Mouse (Mus musculus) midbrain, embryonic 15.5 days (tissue): ENCODE measurements around the gene Tjp3. TPM values are rescaled to one million over a fixed set of nuclear protein-coding genes. Genes with fewer than 3 reads are reported as not detected.
A peak's percentile ranks its signal among the peaks of the same experiment; 100 is the strongest.

ENCODE experiments used
- ATAC-seq: fragments of 200-750 bp; cut with Nextera tagmentation; replicated peaks from 2 replicates; pipeline ENCODE4 v1.8.0; 2017; ENCODE audit warnings: moderate TSS enrichment
- H3K27ac ChIP-seq: fragments of 300-500 bp; sonication (generic); 2 replicates; pipeline ENCODE4 v1.5.1; 2015; ENCODE audit warnings: mild to moderate bottlenecking, inconsistent platforms
- H3K27me3 ChIP-seq: fragments of 300-500 bp; sonication (generic); replicated peaks from 2 replicates; pipeline ENCODE4 v1.6.1; 2015; ENCODE audit warnings: inconsistent platforms
- H3K36me3 ChIP-seq: fragments of 300-500 bp; sonication (generic); replicated peaks from 2 replicates; pipeline ENCODE4 v1.6.1; 2015; ENCODE audit warnings: inconsistent platforms
- H3K4me1 ChIP-seq: fragments of 300-500 bp; sonication (generic); 2 replicates; pipeline ENCODE4 v1.6.1; 2015; ENCODE audit warnings: inconsistent platforms
- H3K4me2 ChIP-seq: fragments of 300-500 bp; sonication (generic); 2 replicates; pipeline ENCODE4 v1.6.1; 2015; ENCODE audit warnings: inconsistent platforms, mild to moderate bottlenecking, moderate library complexity
- H3K4me3 ChIP-seq: fragments of 300-500 bp; sonication (generic); 2 replicates; pipeline ENCODE4 v1.5.1; 2015; ENCODE audit warnings: mild to moderate bottlenecking, inconsistent platforms
- H3K9ac ChIP-seq: fragments of 300-500 bp; sonication (generic); 2 replicates; pipeline ENCODE4 v1.6.1; 2015; ENCODE audit warnings: mild to moderate bottlenecking, inconsistent platforms
- H3K9me3 ChIP-seq: fragments of 300-500 bp; sonication (generic); 2 replicates; pipeline ENCODE4 v1.6.1; 2016; ENCODE audit warnings: inconsistent platforms
- WGBS: fragments of 180-500 bp; shearing (Covaris S2); methylation state at CpG from one replicate; pipeline ENCODE4 v1.1.7; 2015; ENCODE audit warnings: mixed read lengths; 5-methylcytosine and 5-hydroxymethylcytosine counted together
- polyA plus RNA-seq: library from polyadenylated mRNA; unstranded; fragments of >200 nt; fragmentation: Nextera tagmentation; extraction: Ambion mirVana; gene quantifications from 2 replicates; pipeline ENCODE4 v1.2.1, GENCODE M21; 2015

The Tjp3 gene
- polyA plus RNA-seq, 1 experiment from 2014 or later, result 8.0 TPM

DNA sequence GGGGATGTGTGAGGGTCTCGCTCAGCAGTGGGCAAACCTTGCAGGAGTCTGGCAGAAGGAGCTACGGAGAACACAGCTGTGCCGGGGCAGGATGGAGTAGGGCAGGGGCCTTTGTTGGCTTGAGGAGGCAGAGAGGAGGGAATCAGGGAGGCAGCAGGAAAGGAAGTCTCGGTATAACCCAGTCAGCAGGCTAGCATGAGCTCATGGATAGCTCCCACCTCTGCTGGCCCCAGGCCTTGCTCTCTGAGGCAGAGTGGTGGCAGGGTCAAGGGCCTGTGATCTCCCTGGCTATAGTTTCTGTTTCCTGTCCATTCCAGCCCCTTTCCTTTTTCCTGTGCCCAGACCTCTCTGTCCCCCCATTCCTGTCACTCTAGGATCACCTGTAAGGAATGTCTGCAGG lies 10.9 kb upstream of the Tjp3 start:
- no peak overlapping the region for H3K27ac ChIP-seq

DNA sequence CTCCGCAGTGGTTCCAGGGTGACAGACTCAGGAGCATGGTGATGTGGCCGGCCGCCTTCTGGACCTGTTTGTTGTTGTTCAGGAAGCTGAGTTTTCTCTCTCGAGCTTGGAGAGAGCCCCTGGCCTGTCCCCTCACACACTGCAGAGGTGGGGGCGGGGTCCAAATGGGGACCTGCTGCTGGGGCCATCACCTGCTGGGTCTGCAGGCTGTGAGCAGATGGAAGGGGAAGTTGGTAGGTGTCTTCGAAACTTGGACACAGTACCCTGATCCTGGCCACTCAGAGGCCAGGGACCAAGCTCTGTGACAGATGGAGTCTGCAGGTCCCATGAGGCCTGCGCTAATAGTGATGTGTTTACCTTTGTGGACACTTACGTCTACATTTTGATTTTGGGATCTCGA lies 9.9 kb upstream of the Tjp3 start:
- H3K9me3 ChIP-seq, result no peaks in the 10 kb centered on the region
- no peak for ATAC-seq
- 82% methylated on average over 9 of the region's 9 CpGs for WGBS

More for the DNA sequence above, 10.9 kb upstream of the Tjp3 start:
- H3K9ac ChIP-seq, result no peak overlapping the region
- no peak for ATAC-seq
- no peaks in the 10 kb centered on the region for H3K9me3 ChIP-seq
- H3K4me3 ChIP-seq, result no peak overlapping the region
- 66% methylated on average over 4 of the region's 4 CpGs for WGBS
- peaks cover 12% of the 10 kb centered on the region; the same call in 1 of the 2 replicates for H3K36me3 ChIP-seq
- H3K4me1 ChIP-seq, result peaks cover 17% of the 10 kb centered on the region
- H3K27me3 ChIP-seq, result no peaks in the 10 kb centered on the region
- H3K4me2 ChIP-seq, result no peak overlapping the region

DNA sequence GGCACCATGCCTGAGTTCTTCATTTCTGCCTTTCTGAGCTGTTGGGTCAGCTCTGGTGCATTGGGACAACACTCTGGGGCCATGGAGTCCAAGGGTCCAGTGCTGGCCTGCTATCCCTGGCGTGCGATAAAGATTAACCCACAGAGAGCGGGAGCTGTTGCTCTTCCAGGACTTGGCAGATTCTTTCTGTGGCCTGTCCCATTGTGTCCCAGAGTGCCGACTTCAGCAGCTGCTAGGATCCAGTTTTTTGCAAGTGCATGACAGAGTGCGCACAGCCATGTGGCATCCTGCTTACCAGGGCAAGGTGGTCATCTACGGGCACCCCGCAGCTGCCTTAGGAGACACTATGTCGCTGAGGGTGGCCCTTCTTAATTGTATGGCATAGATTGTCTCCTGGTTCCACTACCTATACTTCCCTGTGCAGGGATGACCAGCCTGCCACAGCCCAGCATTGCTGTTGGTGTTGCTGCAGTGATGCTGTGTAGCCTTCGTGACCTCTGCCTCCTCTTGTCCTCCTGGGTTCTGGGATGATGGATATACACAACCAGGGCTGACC lies 9.0 kb upstream of the Tjp3 start:
- Histone ChIP-seq H3K27ac (no peak overlapping the region), H3K4me1 (peaks cover 29% of the 10 kb centered on the region), H3K9me3 (no peaks in the 10 kb centered on the region), H3K9ac (no peak overlapping the region), H3K27me3 (no peaks in the 10 kb centered on the region), H3K36me3 (no peaks in the 10 kb centered on the region), H3K4me3 (no peak overlapping the region), H3K4me2 (no peak overlapping the region)
- ATAC-seq, result no peak
- 87% methylated on average over 9 of the region's 9 CpGs for WGBS

More for the DNA sequence above, 9.9 kb upstream of the Tjp3 start:
- Histone ChIP-seq H3K27me3 (no peaks in the 10 kb centered on the region), H3K4me3 (no peak overlapping the region), H3K4me2 (no peak overlapping the region), H3K27ac (no peak overlapping the region), H3K9ac (no peak overlapping the region), H3K36me3 (peaks cover 4% of the 10 kb centered on the region; the same call in 1 of the 2 replicates), H3K4me1 (peaks cover 20% of the 10 kb centered on the region)

DNA sequence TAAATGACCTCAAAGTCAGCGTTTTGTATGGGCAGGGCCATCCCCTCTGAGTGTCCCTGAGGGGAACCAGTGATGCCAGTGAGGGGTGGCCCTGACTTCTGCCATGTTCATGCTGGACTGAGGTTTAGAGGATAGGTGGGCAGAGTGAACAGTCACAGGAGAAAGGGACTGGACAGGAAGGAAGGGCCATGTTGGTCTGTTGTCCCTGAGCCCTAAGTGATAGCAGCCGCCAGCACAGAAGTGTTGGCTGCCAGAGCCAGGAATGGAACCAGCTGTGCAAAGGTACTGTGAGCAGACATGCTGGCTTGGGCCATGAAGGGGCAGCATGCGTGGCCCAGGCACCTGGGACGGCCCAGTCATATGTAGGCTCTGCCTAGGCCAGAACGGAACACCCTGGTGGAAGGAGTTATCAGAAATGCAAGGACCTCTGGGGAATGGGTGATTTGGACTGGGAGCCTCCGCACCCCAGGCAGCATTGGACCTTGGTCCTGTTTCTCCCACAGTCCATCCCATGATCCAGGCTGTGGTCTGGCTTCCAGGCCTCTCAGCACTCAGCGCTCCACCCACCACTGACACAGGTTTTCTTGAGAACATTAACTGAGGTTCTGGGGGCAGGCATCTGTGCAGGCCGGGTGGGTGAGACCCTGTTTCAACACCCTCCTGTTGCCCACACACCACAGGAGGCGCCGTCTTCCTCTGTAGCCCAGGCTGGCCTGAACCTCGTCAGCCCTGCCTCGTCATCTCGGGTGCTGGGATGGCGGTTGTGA lies 8.4 kb upstream of the Tjp3 start:
- no peak for ATAC-seq
- Histone ChIP-seq H3K27ac (no peak overlapping the region), H3K9ac (no peak overlapping the region), H3K4me2 (no peak overlapping the region), H3K36me3 (no peaks in the 10 kb centered on the region), H3K4me1 (peaks cover 35% of the 10 kb centered on the region), H3K9me3 (no peaks in the 10 kb centered on the region), H3K4me3 (no peak overlapping the region), H3K27me3 (no peaks in the 10 kb centered on the region)
- 93% methylated on average over 14 of the region's 14 CpGs for WGBS

DNA sequence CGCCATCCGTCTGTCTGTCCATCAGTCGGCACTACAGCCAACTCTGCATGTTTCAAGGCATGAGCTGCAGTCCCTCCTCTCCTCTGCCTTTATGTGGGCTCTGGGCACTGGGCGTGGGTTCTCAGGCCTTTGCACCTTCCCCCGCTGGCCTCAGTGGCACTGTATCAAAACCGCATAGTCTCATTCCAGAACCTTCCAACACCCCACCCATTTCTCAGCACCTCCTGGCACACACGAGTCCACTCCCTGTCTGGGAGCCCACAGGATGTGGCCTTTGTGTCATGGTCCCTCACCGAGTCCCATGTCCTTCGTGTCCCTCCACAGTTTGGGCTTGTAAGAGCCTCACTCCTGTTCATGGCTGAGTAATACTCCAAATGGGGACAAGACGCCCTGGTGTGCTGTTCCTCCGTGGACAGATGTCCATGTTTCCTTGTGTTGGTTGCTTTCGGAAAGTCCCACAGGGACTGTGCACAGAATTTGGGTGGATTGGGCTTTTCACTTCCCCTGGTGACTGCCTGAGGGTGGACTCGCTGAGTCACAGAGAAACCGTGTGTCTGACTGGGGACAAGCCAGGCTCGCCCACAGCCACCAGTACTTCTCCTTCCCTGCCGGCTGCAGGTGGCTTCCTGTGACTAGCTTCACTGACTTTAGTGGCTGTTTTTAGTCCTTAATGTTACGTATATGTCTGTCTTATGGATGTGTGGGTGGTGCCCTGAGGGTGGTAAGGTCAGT lies 7.2 kb upstream of the Tjp3 start:
- Histone ChIP-seq H3K4me2 (no peak overlapping the region), H3K9ac (no peak overlapping the region), H3K27ac (no peak overlapping the region), H3K4me3 (no peak overlapping the region), H3K27me3 (no peaks in the 10 kb centered on the region), H3K4me1 (peaks cover 47% of the 10 kb centered on the region), H3K9me3 (no peaks in the 10 kb centered on the region), H3K36me3 (no peaks in the 10 kb centered on the region)
- ATAC-seq, result no peak
- WGBS, result 94% methylated on average over 17 of the region's 17 CpGs

DNA sequence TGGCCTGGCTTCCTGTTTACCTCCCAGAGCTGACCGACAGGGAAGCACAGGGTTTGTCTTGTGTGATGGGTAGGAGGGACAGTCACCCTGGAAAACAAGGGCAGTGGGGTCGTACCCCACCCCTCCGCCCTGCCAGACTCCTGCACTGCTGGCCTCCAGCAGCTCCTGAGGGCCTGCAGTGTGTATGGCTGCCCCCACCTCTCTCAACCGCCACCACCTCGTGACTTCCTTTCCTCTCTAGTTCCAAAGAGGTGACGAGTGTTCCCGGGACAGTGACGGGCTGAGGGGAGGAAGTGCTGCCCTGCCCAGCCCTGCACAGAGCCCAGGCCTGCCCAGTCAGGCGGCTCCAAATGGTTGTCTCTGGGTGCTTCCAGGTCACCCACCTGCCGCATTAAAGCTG lies 6.5 kb upstream of the Tjp3 start:
- Histone ChIP-seq H3K27me3 (no peaks in the 10 kb centered on the region), H3K36me3 (no peaks in the 10 kb centered on the region), H3K4me1 (peaks cover 47% of the 10 kb centered on the region), H3K9ac (no peak overlapping the region), H3K4me2 (no peak overlapping the region), H3K4me3 (no peak overlapping the region), H3K27ac (no peak overlapping the region), H3K9me3 (no peaks in the 10 kb centered on the region)
- ATAC-seq, result no peak
- 65% methylated on average over 10 of the region's 10 CpGs for WGBS

DNA sequence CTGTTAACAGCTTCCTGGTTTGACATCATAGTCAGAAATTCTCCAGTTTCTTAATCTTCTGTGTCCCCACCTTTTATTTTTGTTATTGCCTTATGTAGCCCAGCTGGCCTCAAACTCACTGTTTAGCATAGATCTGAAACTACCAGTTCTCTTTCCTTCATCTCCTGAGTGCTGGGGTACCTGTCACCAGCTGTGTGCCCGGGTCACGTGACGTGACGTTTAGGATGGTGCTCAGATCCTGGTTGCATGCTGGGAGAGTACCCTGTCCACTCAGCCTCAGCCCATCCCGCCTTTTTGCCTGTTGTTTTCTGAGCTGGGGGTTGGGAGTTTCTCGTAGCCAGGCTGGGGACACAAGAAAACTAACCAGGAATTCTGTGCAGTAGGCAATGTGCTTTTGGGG lies 5.9 kb upstream of the Tjp3 start:
- Histone ChIP-seq H3K4me3 (no peak overlapping the region), H3K9ac (no peak overlapping the region), H3K27ac (no peak overlapping the region), H3K36me3 (no peaks in the 10 kb centered on the region), H3K27me3 (no peaks in the 10 kb centered on the region), H3K4me1 (peaks cover 44% of the 10 kb centered on the region), H3K4me2 (no peak overlapping the region), H3K9me3 (no peaks in the 10 kb centered on the region)
- WGBS, result 87% methylated on average over 6 of the region's 6 CpGs
- no peak for ATAC-seq

DNA sequence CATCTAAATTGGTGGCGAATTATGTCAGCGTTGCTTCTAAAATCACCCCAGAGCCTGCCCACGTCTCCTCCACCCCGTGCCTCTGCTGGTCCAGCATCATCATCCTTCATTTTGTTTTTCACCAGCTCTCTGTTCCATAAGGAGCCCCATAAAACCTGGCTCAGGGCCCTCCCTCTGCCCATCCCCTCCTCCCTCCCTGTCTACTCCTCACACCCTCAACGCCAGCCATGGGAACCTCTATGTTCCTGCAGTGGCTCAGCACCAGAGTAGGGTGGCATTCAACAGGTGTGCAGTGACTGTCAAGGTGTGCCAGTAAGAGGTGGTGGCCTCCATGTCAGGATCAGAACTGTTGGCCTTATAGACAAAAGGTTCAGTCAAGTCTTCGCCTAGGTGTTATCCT lies 3.8 kb upstream of the Tjp3 start:
- Histone ChIP-seq H3K27me3 (no peaks in the 10 kb centered on the region), H3K27ac (no peak overlapping the region), H3K36me3 (no peaks in the 10 kb centered on the region), H3K4me2 (peak overlapping the region; percentile 70; the same call in 1 of the 2 replicates), H3K4me1 (peaks cover 32% of the 10 kb centered on the region), H3K4me3 (no peak overlapping the region), H3K9ac (no peak overlapping the region), H3K9me3 (no peaks in the 10 kb centered on the region)
- ATAC-seq, result no peak
- 91% methylated on average over 6 of the region's 6 CpGs for WGBS

DNA sequence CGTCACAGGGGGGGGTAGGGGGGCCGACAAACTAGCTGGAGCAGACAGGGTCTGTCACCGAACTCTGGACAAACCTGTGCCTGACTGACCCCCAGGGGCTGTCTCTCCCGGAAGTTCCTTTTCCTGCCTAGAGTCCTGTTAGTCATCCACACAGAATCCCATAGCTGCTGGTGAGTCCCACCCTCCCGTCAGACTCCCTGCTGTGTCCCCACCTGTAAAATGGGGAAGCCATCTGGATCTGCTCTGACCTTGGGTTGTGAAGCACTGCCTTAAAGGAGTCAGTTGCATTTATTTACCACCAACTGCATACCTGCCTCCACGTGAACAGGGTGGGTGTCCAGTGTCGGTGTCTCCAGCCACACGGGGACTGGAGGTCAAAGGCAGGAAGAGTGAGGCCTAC lies 3.1 kb upstream of the Tjp3 start:
- WGBS, result 57% methylated on average over 8 of the region's 8 CpGs
- peak overlapping the region; percentile 70 for H3K4me2 ChIP-seq
- no peaks in the 10 kb centered on the region for H3K9me3 ChIP-seq
- peaks cover 33% of the 10 kb centered on the region for H3K4me1 ChIP-seq
- peak overlapping the region; percentile 84; the same call in 1 of the 2 replicates for H3K9ac ChIP-seq
- no peak overlapping the region for H3K27ac ChIP-seq
- H3K36me3 ChIP-seq, result no peaks in the 10 kb centered on the region
- no peak for ATAC-seq
- no peaks in the 10 kb centered on the region for H3K27me3 ChIP-seq
- H3K4me3 ChIP-seq, result peak overlapping the region; percentile 80

DNA sequence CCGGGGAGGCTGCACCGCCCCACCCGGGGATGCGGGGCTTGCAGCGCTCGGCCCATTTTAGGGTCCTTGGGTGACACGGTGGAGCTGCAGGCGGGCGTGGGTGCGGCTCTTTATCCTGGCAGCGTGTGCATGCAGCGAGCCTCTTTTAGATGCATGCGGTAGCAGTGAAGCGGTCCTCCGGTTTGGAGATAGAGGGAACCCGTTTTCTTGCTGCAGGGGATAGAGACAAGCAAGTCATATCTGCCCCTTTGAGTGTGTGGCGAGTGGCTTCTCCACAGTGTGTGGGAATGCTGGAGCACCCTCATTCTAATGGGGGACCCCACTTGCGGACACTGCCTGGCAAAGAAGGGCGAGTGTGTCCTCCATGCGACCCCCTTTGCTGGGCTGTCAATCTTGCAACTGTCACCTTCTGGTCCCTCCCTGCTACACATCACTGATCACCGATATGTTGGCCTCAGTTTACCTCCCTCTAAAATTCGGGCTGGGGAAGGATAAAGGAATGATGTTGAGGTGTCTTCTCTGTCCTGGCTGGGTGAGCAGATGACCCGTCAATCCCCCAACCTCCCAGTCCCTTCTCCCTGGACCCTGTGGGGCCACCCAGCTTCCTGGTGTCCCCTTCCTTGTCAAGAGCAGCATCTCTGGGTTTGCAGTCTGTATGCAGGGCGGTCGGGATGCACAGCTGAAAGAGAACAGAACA lies 2.1 kb upstream of the Tjp3 start:
- peak overlapping the region; percentile 70 for H3K4me2 ChIP-seq
- WGBS, result 3% methylated on average over 25 of the region's 25 CpGs
- peak overlapping the region; percentile 80 for H3K4me3 ChIP-seq
- no peaks in the 10 kb centered on the region for H3K36me3 ChIP-seq
- no peaks in the 10 kb centered on the region for H3K9me3 ChIP-seq
- no peak for ATAC-seq
- peak overlapping the region; percentile 84 for H3K9ac ChIP-seq
- H3K4me1 ChIP-seq, result peaks cover 35% of the 10 kb centered on the region
- peak overlapping the region; percentile 88 for H3K27ac ChIP-seq
- no peaks in the 10 kb centered on the region for H3K27me3 ChIP-seq

DNA sequence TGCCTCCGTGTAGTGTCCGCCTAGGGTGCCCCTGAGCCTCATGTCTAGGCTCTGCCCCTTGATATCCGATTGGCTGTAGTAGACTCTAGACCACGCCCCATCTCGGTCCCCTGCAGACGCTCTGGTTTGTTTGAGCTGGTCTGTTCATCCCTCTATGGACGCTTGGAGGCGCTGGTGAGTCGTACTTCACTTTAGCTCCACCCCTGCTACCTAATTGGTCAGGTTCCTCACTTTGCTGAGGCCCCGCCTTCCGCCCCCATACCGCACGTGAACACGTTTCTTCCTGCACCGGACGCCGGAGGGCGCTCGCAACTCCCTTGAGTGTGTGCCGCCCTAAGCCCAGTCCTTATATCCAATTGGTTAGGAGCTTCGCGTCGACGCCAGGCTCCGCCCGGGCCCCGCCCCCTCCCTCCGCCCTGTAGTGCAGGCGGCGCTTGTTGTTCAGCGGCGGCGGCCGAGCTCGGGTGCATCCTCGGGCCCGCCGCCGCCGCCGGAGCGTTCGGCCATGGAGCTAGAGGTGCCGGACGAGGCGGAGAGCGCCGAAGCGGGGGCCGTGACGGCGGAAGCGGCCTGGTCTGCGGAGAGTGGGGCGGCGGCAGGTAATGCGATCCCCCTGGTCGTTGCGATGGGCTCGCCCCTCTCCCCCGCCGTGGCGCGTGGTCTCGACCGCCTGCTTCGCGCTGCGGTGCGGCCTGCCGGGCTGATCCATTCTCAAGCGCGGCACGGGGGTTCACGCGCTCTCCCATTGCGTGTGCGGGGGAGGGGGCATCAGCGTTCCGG lies 1.4 kb upstream of the Tjp3 start, which contains the start of gene Pip5k1c:
TSS of gene Pip5k1c (plus strand) at position 410 of the 780 bp plus-strand sequence.
- no peaks in the 10 kb centered on the region for H3K27me3 ChIP-seq
- peaks cover 35% of the 10 kb centered on the region for H3K4me1 ChIP-seq
- H3K4me3 ChIP-seq, result peak within 1 kb of the TSS; percentile 80
- H3K9me3 ChIP-seq, result no peaks in the 10 kb centered on the region
- under 1% methylated on average over 70 of the region's 80 CpGs for WGBS
- peak within 1 kb of the TSS; percentile 70 for H3K4me2 ChIP-seq
- peak; percentile 96 for ATAC-seq
- no peaks in the 10 kb centered on the region for H3K36me3 ChIP-seq
- peak within 1 kb of the TSS; percentile 84 for H3K9ac ChIP-seq
- peak within 1 kb of the TSS; percentile 88 for H3K27ac ChIP-seq
